Mouse (Mus musculus): Measurements from ENCODE around the gene Hsp90aa1.
"Not testable (repeated sequence)": the region's sequence is repeated elsewhere in the genome, so short reads cannot be mapped to it uniquely, and the experiment has no call there.

The Hsp90aa1 gene

GRCm38 (mm10) chr12:110698523-110699170 is 3.9 kb downstream of the Hsp90aa1 start:
- no peak for DNase-seq

DNA sequence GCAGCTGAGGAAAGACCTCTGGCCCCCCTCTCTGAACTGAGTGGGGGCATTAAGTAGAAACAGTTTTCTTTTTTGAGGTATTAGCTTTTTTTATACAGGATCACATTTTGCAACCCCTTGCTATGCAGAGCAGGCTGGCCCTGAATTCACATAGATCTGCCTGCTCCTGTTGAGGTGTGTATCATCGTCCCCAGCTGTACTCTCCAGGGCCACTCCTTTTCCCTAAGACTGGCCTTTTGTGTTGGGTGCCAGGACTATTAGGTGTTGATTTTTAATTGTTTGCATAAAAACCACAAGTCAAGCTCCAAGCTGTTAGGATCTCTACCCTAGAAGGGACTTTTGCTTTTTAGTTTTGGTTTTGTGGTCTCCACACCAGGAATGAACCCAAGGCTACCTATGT is 4.4 kb downstream of the Hsp90aa1 start:
- no peak for DNase-seq

DNA sequence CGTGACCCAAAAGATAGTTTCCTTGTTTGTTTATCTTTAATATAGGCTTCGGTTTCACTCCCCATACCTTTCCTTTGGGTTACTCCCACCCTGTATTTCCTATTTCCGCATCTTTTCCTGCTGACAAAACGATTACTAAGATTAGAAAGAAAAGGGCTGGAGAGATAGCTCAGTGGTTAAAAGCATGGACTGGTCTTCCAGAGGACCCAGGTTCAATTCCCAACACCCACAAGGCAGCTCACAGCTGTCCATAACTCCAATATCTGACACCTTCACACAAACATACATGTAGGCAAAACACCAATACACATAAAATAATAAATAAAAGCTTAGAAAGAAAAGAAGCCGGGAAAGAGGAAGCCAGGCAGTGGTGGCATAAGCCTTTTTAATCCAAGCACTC is 5.1 kb downstream of the Hsp90aa1 start:
- no peak for DNase-seq

DNA sequence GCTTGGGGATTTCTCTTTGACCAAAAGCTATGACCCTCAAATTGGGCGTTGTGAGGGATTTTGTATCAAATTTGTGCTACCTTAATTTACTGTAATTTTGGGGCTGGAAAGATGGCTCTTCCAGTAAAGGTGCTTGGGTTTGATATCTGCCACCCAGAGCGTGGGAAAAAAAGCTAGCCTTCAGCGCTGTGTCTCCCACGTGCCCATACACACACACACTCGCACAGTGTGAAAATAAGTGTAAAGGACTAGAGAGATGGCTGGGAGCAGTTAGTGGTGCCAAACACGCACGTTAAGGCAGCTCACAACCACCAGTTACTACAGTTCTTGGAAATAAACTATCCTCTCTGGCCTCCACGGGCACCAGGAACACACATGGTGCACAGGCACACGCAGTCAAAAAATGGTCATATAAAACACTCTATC is 5.5 kb downstream of the Hsp90aa1 start:
- DNase-seq: no peak

DNA sequence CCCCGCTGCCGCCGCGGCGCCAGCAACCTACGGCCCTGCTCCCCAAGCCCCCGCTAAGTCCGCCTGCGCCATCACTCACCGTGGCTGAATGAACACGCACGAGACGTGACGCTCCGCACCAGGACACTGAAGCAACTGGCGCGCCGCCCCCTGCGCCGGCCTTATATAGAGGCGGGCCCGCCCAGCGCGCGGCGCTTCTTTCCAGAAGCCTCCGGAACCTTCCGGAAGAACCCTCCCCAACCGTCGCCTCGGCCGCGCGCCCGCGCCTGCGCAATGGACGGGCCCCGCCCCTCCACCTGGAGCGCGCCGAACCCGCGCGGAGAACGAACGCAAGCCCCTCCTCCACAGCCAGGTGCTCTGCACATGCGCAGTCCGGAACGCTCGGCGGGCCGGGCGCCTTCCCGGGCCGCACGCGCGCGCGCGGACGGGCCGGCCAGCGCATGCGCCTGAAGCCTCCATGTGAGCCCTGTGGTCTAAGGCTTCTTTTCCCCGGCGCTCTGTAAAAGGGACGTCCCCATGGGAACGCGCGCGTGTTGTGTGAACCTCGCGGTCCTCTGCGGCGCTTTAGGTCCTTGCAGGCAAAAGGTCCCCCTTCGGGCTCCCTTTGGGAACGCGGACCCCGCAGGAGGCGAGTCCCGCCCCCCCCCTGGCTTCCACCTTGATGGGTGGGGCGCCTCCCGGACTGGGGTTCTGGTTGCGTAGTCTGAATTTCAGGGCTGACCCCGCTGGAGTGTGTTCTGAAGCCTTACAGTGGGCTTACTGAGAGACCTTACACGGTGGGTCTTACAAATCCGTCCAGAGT is 6.2 kb downstream of the Hsp90aa1 start:
- peak; percentile 99 for DNase-seq

DNA sequence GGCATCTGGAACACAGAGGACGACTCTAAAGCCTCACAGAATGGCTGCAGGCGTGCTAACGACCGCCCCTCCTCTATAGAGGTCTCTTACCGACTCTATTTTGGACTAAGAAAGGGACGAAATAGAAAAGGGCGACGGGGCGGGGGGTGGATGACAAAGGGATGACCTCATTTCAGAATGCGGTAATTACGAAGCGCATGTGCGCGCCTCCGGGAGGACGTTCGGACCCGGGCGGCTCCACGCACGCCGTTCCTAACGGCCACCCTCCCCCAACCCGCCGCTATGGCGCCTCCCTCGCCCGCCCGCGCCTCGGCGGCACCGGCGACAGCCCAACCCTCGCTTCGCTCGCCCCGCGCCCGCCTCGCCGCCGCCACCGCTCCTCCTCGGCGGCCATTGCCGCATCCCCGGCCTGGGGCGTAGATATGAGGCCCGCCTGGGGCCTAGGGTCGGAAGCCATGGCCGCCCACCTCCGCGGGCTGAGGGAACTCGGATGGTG is 6.8 kb downstream of the Hsp90aa1 start:
- DNase-seq: peak; percentile 61

DNA sequence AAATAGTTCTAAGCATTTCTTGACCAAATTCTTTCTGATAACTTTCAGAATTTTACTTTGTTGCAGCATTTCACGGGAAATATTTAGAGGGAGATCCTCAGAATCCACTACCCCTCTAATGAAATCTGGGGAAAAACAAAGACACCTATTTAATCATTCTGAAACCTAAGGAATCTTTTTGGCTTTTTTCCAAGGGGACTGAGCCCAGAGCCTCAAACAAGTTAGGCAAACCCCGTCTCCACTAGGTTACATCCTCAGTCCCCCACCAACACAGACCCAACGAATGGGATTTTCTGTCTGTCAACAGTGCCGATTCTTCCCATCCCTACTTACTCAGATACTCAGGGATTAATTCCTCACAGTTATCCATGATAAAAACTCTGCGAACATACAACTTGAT is 9.2 kb downstream of the Hsp90aa1 start:
- not testable (repeated sequence) for DNase-seq

DNA sequence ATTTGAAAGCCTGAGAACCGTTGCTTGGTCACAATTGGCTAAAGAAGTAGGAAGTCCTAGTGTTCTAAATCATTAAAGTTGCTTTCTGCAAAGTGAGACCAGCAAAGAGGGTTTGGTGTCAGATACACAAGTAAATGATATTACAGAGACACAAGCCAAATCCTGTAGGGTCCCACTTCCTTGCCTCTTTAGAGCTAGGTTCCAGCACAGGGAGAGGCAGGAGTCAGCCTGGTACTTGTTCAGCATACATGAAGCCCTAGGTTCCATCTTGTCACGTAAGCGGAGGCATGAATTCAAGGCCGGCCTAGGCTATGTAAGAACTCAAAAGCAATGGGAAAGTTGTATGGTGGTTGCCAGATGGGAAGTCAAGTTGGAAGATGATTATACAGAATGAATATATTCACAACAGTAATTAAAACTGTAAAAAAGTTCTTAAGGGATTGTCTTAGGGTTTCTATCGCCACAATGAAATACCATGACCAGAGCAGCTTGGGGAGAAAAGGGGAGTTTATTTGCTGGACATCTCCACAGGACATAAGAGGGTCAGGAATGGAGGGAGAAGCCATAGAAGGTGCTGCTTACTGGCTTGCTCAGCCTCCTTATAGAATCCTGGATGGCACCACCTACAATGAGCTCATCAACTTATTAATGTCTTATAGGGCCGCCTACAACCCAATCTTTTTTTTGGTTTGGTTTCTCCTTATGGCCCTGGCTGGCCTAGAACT is 12.4 kb downstream of the Hsp90aa1 start:
- DNase-seq: no peak

- not testable (repeated sequence) for DNase-seq
These were observed 13.6 kb downstream of the Hsp90aa1 start for GRCm38 (mm10) chr12:110688921-110689320.

DNA sequence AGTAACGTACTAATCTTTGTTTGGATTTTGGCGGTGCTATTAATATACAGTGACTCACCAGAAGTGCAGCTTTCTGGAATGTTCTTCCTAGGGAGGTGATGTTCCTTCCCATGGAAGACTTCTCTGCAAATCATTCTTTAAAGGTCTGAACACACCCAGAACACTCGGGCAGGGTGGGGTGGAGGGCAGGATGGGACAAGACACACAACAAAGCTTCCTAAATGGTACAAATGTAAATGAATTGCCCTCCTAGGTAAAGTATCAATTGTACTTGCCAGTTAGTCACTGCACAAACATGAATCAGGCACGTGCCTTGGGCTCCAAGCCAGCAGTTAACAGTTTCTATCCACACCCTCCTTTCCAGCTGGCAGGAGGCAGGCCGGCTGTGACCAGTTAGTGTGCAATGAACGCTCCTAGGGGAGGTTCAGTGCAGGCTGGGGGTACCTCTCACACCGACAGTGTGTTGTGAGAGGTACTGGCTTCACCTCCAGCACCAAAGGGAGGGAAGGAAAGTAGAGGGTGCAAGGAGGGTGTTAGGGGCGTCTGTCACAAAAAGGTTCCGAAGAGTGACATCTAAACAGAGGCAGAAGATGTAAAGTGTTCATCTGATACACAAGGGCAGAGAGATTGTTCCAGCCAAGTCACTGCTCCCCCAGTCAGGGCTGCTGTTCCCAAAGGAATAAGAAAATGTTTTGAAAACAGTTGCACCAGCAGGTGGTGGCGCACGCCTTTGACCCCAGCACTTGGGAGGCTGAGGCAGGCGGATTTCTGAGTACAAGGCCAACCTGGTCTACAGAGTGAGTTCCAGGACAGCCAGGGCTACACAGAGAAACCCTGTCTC is 14.4 kb downstream of the Hsp90aa1 start:
- DNase-seq: no peak

GRCm38 (mm10) chr12:110683580-110683979 is 18.9 kb downstream of the Hsp90aa1 start:
- no peak for DNase-seq

DNA sequence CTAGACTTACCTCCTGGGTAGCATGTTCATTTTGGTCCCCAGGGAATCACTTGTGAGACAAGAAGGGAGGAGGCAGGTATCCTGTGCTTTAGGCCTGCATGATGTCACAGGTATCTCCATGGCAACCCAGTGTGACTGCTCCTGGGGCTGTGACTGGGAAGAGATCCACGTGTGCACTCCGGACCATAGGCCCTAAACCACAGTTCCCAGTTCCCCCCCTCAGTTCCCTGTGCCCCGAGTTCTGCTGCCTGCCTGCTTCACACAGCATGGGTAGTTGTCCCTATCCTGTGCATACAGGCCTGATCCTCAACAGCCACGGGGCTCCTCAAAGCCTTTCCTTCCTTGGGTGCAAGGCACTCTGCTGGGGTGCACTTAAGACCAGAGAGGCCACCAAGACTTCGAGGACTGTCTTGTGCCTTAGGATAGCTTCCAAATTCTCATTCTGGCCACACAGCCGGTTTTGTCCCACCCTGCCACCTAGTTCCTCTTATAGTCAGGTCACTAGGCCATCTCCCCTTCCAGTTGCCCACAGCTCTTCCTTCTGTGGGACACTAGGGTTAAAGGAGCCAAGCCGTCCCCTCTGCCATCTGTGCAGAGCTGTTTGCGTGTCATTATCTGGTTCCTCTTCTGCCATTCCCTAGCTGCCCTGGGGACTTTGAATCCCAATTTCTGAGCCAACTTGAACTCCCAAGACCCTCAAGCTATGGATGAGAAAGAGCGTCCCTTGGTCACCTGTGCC is 19.8 kb downstream of the Hsp90aa1 start, which contains the start of gene 1700001K19Rik:
Gene 1700001K19Rik, minus strand, starts transcription at position 59 of the 739 bp plus-strand sequence.
- DNase-seq: no peak

DNA sequence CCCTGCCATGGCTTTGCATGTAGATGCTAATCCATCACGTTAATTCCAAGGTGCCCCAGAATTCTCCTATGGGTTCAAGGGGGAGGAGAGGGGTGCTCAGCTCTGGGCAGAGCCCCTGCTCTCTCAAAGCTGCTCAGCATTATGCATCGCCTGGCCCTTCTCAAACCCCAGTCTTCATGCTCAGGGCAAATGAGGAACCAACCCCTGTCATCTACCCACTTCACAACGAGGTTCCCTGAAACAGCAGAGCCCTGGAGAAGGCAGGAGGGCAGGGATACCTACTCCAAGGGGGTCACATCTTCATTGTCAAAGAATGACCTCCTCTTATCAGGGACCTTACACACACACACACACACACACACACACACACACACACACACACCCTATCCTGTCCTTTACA is 20.6 kb downstream of the Hsp90aa1 start:
- no peak for DNase-seq

- DNase-seq: no peak
These were observed 21.3 kb downstream of the Hsp90aa1 start for GRCm38 (mm10) chr12:110681191-110681590.

DNA sequence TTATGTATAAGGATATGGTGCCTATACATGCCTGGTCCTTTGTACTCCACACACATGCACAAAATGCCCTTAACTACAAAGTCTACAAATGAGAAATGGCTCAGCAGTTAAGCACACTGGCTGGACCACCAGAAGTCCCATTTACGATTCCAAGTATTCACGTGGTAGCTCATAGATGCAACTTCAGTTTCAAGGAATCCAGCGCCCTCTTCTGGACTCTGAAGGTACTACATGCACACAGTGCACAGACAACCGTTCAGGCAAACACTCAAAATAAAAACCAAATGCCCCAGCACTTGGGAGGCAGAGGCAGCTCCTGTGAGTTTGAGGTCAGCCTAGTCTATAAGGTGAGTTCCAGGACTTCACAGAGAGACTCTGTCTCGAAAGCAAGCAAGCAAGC is 28.3 kb downstream of the Hsp90aa1 start:
- DNase-seq: peak; percentile 40

DNA sequence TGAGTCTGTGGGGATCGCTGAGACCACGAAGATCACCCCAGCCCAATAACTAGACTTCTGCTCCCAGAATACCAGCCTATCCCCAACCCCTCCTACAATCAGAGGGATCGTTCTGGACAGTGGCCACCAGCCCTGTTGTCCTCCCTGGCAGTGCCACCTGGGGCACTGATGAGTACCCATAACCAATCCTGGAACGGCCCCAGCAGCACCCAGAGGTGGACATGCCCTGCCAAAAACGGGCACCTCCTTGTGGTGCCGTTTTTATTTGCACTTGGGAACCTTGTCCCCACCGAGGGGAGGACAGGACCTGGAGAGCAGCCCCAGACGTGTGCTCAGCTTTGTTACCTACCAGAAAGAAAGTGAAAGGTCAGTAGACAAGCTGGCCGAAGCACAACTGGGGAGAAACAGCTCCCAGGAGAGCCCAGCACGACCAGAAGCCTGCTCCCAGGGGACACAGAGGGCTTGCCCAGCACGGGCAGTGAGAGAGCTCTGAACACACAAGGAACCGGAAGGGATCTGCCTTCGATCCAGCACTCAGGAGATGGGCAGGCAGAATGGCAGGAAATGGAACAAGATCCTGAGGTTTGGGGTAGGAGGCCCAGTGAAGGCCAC is 35.0 kb downstream of the Hsp90aa1 start:
- no peak for DNase-seq

DNA sequence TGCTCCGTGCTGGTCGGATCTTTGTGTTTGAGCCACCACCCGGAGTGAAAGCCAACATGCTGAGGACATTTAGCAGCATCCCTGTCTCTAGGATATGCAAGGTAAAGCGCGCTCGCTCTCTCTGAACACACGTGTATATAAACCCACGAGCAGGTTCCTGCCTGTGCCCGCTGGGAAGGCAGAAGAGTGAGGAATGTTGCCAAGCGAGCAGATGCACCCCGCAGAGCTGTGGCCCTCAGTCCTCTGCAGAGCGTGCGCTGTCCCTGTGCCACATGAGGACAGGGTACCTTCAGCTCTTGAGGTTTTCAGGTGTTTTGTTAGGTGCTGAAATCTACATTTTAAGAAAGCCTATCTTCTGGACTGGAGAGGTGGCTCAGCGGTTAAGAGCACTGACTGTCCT is 40.8 kb downstream of the Hsp90aa1 start:
- no peak for DNase-seq

- DNase-seq: no peak
These were observed 51.1 kb downstream of the Hsp90aa1 start for GRCm38 (mm10) chr12:110651464-110651863.

DNA sequence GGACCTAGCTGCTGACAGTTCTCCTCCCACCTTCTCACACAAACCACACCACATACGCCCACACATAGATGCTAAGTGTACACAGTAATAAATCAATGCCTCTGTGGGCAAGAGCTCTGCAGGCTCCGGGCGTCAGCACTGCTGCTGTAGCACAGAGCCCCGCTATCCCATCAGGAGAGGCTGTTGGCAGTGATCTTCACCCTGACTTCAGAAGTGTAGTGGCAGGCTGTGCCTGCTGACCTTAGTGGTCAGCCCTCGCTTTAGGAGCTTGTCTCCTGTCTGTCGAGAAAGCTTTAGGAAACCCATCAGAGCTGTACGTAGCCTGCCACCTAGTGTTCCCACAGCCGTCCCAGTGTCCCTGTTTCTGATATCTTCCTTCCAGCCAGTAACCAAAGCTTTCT is 52.3 kb downstream of the Hsp90aa1 start:
- DNase-seq: no peak
